Mouse (Mus musculus): ENCODE results near the gene Ugt1a1.

Gene Ugt1a1

DNA sequence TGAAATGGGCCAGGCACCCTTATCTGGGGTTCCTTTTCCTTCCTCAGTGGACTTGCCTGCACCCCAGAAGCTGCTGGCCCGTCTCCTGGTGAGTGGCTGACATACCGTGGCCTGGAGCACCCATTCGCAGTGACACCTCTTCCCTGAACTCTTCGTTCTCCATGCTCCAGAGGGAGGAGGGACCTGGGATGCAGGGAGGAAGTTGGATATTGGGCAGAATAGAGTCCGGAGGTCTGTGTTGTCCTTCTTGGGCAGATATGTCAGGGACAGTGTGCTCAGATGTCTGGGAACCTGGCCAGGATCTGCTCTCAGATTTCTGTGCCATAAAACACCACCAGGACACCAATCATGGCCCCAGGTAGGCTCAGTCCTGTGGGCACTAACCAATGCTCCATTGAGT is 28.3 kb downstream of the Ugt1a1 start:
- no peak for TF ChIP-seq GATA4 (IDR thresholded peaks at IDR 0.05; ENCODE audit: insufficient replicate concordance, low read length)

DNA sequence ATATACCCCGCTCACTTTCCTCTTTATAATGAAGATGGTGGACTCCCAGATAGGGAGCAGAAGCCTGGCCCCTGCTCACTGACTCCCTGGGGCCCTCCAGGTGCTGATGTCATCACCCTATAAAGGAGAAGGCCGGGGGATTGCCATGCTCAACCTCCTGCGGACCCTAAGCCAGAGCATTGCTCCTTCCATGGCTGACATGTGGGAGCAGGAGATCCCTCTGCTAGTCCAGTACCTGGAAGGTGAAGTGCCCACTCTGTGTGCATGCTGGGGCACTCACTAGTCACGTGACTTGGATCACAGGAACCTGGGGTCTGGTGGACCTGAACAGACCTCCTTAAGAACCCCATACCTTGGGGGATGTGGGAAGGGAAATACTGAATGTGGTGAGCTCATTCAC is 28.8 kb downstream of the Ugt1a1 start:
- no peak for TF ChIP-seq GATA4 (IDR thresholded peaks at IDR 0.05; ENCODE audit: insufficient replicate concordance, low read length)

DNA sequence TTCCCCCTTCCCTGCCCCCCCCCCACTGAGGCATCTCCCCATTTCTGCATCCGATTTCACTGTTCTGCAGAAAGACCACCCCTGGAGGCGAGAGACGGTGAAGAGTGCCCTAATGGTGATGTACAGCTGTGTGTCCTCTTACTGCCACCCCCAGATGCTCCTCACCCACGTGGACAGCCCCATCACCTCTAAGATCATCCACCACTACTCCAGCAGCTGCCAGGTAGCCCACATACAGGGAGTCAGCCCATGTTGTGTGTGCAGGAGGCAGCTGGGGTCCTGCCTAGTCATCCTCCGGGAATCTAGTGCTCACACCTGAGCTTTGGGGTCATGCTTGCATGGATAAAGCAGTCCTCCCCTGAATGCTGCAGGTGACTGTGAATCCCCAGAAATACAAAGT is 32.1 kb downstream of the Ugt1a1 start:
- no peak for TF ChIP-seq GATA4 (IDR thresholded peaks at IDR 0.05; ENCODE audit: insufficient replicate concordance, low read length)

DNA sequence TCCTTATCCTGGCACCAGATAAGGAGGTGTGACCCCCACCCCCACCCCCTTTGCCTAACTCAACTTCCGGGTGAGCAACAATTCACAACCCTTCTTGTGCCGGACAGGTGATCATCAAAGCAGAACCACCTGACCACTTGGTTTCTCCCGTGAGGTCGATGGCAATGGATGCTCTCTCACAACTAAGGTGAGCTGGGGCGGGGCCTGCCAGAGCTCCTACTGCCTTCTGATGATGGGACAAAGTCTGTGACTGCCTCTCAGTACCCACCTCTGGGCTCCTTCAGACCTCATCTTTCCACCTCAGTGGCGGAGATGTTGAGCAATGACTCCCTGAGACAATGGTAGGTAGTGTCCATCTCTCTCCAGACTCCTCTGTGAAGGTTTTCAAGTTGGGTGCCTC is 34.1 kb downstream of the Ugt1a1 start:
- no peak for TF ChIP-seq GATA4 (IDR thresholded peaks at IDR 0.05; ENCODE audit: insufficient replicate concordance, low read length)

DNA sequence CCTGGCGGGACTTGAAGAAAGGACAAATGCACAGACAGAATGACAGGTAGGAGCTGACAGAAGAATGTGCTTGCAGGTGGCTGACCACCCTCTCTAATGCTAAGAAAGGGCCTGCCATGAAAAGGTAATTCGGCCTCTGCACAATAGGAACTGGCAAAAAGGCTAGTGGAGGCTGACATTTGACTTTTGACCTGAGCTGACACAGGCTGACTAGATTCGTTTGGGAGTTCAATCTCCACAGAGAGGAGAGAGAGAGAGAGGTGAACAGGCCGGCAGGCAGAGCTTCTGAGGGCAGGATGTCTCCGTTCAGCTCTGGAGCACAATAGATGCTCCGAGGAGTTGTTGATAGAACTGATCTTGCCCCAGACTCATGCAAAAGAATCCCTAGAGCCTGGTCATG is 34.6 kb downstream of the Ugt1a1 start:
- no peak for TF ChIP-seq GATA4 (IDR thresholded peaks at IDR 0.05; ENCODE audit: insufficient replicate concordance, low read length)

DNA sequence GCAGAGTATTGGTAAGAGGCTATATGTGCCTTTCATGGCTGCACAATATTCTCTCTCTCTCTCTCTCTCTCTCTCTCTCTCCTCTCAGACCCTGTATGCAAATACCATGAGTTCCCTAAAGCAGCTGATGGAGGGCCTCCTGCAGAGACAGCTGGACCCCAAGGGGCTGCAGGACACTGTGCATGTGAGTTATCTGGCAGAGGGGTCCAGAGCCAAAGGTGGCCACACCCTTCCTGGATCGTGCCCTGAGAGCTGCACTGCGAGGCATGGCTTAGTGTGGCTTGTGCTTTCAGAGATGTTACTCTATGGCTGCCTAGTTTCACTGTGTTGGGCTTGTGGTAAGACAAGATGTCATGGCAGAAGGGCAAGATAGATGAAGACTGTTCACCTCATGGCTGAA is 35.9 kb downstream of the Ugt1a1 start:
- no peak for TF ChIP-seq GATA4 (IDR thresholded peaks at IDR 0.05; ENCODE audit: insufficient replicate concordance, low read length)

DNA sequence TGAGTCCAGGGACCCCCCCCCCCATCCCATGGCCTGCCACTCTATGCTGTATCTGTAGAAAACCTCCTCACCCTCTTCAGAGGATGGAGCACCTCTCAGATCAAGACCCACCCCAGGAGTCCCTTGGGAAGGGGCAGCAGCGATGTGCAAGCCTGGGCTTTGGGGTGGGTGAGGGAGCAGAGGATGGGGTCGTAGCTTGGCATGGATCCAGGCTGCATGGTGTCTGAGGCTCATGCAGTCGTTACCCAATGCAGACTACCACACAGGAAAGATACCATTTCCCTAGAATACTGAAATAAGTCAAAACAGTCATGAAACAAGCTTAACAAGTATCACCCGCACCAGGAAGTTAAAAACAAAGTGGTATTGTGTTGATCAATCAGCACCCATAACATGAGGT is 36.9 kb downstream of the Ugt1a1 start:
- no peak for TF ChIP-seq GATA4 (IDR thresholded peaks at IDR 0.05; ENCODE audit: insufficient replicate concordance, low read length)

DNA sequence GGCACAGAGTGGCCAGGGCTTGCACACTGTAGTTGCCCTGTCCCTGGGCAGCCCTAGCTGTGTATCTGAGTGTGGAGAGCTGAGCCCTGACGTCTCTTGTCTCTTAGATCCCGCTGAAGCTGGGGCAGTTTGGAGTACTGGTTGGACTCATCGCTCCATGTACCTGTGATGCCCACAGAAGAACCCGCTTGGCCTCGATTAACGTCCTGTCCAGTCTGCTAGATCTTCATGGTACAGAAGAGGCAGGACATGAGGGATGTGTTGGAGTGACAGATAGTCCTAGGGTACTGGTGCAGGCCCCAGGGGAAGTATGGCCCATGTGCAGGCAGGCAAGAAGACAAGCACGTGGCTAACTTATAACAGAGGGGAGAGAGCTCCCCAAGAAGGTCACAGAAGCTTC is 37.8 kb downstream of the Ugt1a1 start:
- TF ChIP-seq GATA4 (IDR thresholded peaks at IDR 0.05; ENCODE audit: insufficient replicate concordance, low read length) = no peak

DNA sequence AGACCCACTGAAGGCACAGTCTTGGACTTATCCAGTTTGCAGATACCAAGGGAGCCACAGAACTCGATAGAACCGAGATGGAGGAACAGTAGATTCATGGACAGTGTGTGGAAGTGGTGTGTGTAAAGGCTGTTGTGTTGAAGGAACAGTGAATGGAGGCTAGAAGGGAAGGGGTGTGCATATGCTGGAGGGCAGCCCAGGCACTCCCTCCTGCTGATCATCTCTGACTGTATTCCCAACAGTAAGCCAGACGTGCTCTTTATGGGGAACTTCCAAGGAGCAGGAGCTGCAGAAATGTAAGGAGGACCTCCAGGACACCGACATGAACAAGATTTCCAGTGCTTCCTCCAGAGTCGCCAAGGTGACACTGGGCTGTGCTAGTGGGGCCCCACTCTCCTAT is 38.3 kb downstream of the Ugt1a1 start:
- no peak for TF ChIP-seq GATA4 (IDR thresholded peaks at IDR 0.05; ENCODE audit: insufficient replicate concordance, low read length)

DNA sequence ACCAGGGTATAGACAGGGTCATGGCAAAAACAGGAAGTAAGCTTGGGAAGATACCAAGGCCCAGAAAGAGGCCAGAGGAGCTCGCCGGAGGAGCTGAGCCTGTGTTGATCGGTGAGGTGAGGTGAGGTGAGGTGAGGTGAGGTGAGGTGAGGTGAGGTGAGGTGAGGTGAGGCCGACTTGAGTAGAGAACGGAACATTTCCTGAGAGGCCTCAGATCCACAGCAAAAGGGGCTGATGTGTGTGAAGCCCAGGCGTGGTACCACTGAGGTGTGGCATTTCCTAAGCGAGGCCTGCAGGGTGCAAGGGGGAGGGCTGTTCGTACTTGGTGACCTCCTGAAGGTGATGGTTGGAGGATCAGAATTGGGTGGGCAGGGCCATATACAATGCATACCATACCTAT is 41.3 kb downstream of the Ugt1a1 start:
- no peak for TF ChIP-seq GATA4 (IDR thresholded peaks at IDR 0.05; ENCODE audit: insufficient replicate concordance, low read length)

DNA sequence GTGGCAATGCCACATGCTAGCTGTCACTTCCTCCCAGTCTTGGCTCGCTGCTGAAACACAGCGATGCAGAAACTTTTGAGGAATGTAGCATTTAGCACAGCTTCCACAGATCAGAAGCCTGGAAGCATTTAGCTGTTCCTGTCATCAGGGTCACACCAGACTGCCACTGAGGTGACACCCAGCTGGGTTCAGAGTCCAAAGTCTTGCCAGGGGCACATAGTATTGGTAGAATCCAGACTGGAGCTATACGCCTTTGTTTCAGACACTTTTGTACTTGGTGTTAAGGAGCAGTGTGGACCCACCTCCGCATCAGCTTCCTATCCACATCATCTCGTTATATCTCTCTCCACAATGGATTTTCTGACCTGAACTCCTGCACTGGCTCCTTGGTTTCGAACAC is 41.8 kb downstream of the Ugt1a1 start:
- TF ChIP-seq GATA4 (IDR thresholded peaks at IDR 0.05; ENCODE audit: insufficient replicate concordance, low read length) = no peak

DNA sequence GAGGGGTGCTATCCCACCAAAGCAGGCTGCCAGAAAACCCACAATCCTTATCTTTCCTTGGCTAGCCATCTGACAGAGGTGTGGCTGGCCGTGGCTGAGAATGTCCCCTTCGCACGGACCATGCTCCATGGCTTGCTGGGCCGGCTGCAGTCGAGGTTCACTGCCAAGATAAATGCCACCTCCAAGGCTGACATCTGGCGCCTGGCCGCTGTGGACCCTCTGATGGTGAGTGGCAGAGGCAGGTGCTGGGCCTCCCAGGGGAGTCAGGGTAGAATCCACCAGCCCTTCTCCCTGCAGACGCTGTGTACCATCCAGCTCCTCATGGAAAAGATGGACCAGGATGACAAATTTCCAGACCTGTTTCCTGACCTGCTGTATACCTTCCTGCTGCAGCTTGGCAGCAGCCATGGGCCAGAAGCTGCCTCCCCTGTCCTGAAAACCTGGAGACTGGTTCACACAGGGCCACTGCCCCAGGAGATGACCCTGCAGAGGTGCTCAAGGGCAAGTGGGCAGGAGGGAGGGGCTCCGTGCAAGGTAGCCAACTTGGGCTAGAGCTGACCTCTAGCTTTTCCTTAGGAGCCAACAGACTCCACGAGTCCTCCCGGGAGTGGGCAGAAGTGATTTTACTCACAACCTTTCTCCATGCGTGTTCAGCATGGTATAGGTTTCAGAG is 43.2 kb downstream of the Ugt1a1 start:
- no peak for TF ChIP-seq GATA4 (IDR thresholded peaks at IDR 0.05; ENCODE audit: insufficient replicate concordance, low read length)

DNA sequence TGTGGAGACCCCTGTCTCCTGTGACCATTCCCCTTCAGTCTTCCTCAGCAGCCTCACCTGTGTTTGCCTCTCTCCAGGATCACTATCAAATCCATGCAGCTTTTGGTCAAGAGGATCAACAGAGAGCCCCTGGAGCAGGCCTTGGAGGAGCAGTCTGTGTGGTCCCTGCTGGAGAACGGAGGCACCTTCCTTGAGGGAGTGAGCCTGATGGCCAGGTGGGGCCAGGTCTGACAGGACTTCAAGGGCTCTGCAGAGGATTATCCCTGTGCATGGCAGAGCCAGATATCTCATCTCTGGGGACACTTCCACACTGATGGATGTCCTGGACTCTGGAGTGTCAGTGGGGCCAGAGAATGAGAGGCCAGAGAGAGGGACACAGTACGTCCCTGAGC is 43.7 kb downstream of the Ugt1a1 start:
- TF ChIP-seq GATA4 (IDR thresholded peaks at IDR 0.05; ENCODE audit: insufficient replicate concordance, low read length) = no peak

DNA sequence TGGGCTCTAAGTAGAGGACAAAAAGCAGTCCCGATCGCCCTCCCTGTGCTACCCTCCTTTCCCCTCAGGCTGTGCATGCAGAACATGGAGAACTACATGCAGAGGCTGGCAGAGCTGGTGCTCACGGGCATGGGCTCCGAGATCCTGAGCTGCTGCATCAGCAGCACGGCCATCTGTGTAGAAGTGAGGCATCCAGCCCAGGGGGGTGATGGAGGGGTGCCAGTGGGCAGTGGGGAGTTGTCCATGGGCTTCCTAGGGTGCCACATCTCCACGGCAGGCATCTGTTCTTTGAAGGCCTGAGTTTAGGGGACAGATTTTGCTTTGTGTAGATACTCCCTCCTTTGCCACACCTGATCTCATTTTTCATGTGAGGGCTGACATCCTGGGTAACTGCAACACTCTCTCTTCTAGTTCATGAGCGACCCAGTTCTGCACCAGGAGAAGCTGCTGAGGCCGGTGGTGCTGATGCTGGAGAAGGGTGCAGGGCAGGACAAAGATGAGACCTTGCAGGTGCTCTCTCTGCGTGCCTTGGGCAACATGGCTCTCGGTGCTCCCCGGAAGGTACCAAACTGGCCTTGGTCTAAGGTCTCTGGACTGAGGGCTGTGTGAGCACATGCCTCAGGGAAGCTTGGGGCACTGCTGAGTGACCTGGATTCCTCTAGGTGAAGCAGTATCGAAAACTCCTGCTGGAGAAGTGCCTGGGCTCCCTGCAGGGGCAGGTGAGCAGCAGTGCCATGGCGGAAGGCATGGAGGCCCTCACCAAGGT is 44.4 kb downstream of the Ugt1a1 start:
- TF ChIP-seq GATA4 (IDR thresholded peaks at IDR 0.05; ENCODE audit: insufficient replicate concordance, low read length) = no peak

DNA sequence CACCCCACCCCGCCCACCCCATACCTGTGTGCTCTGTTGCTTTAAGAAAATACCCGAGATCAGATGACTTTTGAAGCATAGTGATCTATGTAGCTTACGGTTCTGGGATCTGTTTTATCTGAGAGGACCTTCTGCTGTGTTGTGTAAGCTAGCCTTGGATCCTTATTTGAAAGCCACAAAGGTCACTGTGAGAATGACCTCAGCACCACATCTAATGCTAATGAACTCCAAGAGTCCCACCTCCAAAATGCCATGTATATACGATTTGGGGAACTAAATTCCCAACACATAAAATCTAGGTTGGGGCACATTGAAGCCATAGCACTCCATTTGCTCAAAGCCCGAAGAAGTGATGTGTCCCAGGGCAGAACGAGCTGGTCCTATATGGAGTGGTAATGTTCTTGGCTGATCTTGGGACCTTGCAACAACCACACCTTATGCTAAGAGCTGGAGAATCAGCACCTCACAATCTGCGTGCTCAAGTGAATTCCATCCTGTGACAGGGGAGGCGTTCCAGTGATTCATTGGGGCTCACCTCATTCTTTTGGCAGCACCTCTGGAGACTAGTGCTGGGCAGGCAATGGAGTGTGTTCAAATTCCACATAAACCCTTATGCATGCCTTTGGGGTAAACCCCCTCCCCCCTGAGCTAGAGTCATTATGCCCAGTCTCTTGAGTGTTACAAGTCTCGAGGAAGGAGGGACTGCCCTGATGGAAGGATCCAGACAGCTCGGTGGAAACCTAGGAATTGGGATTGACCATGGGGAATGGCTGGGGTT is 45.3 kb downstream of the Ugt1a1 start:
- no peak for TF ChIP-seq GATA4 (IDR thresholded peaks at IDR 0.05; ENCODE audit: insufficient replicate concordance, low read length)

DNA sequence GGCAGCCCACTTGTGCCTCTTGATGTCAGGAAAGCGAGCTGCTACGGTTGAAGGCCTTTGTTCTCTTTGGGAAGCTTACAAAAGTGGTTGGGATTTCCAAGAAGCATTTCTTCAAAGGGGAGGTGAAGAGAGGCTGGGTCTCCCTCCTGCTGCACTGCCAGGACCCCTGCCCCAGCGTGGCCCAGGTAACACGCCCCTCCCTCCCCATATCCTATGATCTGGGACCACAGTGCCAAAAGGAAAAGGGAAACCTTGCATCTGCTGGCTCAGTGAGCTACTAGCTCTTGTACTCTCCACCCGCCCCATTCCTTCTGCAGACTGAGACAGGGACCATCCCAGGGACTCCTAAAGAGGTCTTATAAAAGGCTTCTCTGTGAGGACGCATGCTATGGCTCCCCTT is 45.9 kb downstream of the Ugt1a1 start:
- no peak for TF ChIP-seq GATA4 (IDR thresholded peaks at IDR 0.05; ENCODE audit: insufficient replicate concordance, low read length)

All from liver, adult (tissue).